Mouse (Mus musculus): ENCODE results near the gene Junb. TPM values are rescaled to one million over a fixed set of nuclear protein-coding genes. Genes with fewer than 3 reads are reported as not detected.
A peak's percentile ranks its signal among the peaks of the same experiment; 100 is the strongest.

Junb gene
- polyA plus RNA-seq (2015; fragmentation: Nextera tagmentation; extraction: Ambion mirVana) = 14.2 and 21.9 TPM in 2 replicates

- DNase-seq (peak; percentile 92), ATAC-seq (peak; percentile 40)
- Histone ChIP-seq H3K36me3 (replicated peaks; ENCODE audit: insufficient read depth, low read length) (peaks cover 16% of the 10 kb centered on the region), H3K9me3 (ENCODE audit: low read length) (no peaks in the 10 kb centered on the region), H3K4me3 (ENCODE audit: low read depth, low read length) (peak within 1 kb of the TSS; percentile 70), H3K4me2 (ENCODE audit: low read depth, low read length) (peak within 1 kb of the TSS; percentile 96), H3K27ac (ENCODE audit: low read depth) (peak within 1 kb of the TSS; percentile 98), H3K27me3 (ENCODE audit: insufficient read depth, low read length) (no peaks in the 10 kb centered on the region), H3K4me1 (ENCODE audit: insufficient read depth) (peaks cover 75% of the 10 kb centered on the region), H3K9ac (replicated peaks) (peak within 1 kb of the TSS; percentile 93)
- WGBS (ENCODE audit: insufficient replicate concordance) = under 1% methylated on average over 61 of the region's 63 CpGs
- TF ChIP-seq EP300 (IDR thresholded peaks at IDR 0.05; ENCODE audit: low read depth) (peak; percentile 86), CTCF (IDR thresholded peaks at IDR 0.05; ENCODE audit: low read depth) (no peak)
These were observed at the start of gene Junb for GRCm38 (mm10) chr8:84978248-84978940. TSS of gene Junb (minus strand) at chr8:84978718.

- Histone ChIP-seq H3K9me3 (ENCODE audit: low read length) (no peaks in the 10 kb centered on the region), H3K27me3 (ENCODE audit: insufficient read depth, low read length) (no peaks in the 10 kb centered on the region), H3K4me1 (ENCODE audit: insufficient read depth) (peaks cover 33% of the 10 kb centered on the region), H3K4me2 (ENCODE audit: low read depth, low read length) (peak overlapping the region; percentile 91), H3K27ac (ENCODE audit: low read depth) (peak overlapping the region; percentile 94; the same call in 1 of the 2 replicates), H3K36me3 (replicated peaks; ENCODE audit: insufficient read depth, low read length) (peaks cover 42% of the 10 kb centered on the region), H3K9ac (replicated peaks) (peak overlapping the region; percentile 98), H3K4me3 (ENCODE audit: low read depth, low read length) (peak overlapping the region; percentile 95)
- DNase-seq (no peak), ATAC-seq (no peak)
- 17% methylated on average over 2 of the region's 2 CpGs for WGBS (ENCODE audit: insufficient replicate concordance)
- TF ChIP-seq CTCF (IDR thresholded peaks at IDR 0.05; ENCODE audit: low read depth) = no peak
- no peak for TF ChIP-seq EP300 (IDR thresholded peaks at IDR 0.05; ENCODE audit: low read depth)
These were observed 49.4 kb upstream of the Junb start for GRCm38 (mm10) chr8:85027922-85028321.

- DNase-seq (peak; percentile 45), ATAC-seq (no peak)
- TF ChIP-seq EP300 (IDR thresholded peaks at IDR 0.05; ENCODE audit: low read depth) = no peak
- TF ChIP-seq CTCF (IDR thresholded peaks at IDR 0.05; ENCODE audit: low read depth) = no peak
- Histone ChIP-seq H3K9ac (replicated peaks) (peak overlapping the region; percentile 98), H3K4me1 (ENCODE audit: insufficient read depth) (peaks cover 33% of the 10 kb centered on the region), H3K9me3 (ENCODE audit: low read length) (no peaks in the 10 kb centered on the region), H3K27ac (ENCODE audit: low read depth) (peak overlapping the region; percentile 94), H3K4me3 (ENCODE audit: low read depth, low read length) (peak overlapping the region; percentile 95), H3K36me3 (replicated peaks; ENCODE audit: insufficient read depth, low read length) (peaks cover 38% of the 10 kb centered on the region), H3K27me3 (ENCODE audit: insufficient read depth, low read length) (no peaks in the 10 kb centered on the region), H3K4me2 (ENCODE audit: low read depth, low read length) (peak overlapping the region; percentile 91)
- WGBS (ENCODE audit: insufficient replicate concordance) = under 1% methylated on average over 13 of the region's 13 CpGs
These were observed 49.0 kb upstream of the Junb start for GRCm38 (mm10) chr8:85027516-85027855.

GRCm38 (mm10) chr8:85026670-85027515 lies 48.4 kb upstream of the Junb start, which contains the start of gene Trir:
TSS of gene Trir (plus strand) at chr8:85026823.
- WGBS (ENCODE audit: insufficient replicate concordance) = under 1% methylated on average over 56 of the region's 75 CpGs
- DNase-seq (peak; percentile 98), ATAC-seq (peak; percentile 81)
- H3K4me1 ChIP-seq (ENCODE audit: insufficient read depth) = peaks cover 33% of the 10 kb centered on the region
- H3K9me3 ChIP-seq (ENCODE audit: low read length) = no peaks in the 10 kb centered on the region
- H3K27ac ChIP-seq (ENCODE audit: low read depth) = peak within 1 kb of the TSS; percentile 94
- peak within 1 kb of the TSS; percentile 91 for H3K4me2 ChIP-seq (ENCODE audit: low read depth, low read length)
- TF ChIP-seq EP300 (IDR thresholded peaks at IDR 0.05; ENCODE audit: low read depth) = peak; percentile 57; the same call in 1 of the 2 replicates
- TF ChIP-seq CTCF (IDR thresholded peaks at IDR 0.05; ENCODE audit: low read depth) = 0 out of 2 replicates have a peak, but pooled peaks have one; percentile 20
- H3K9ac ChIP-seq (replicated peaks) = peak within 1 kb of the TSS; percentile 98
- H3K36me3 ChIP-seq (replicated peaks; ENCODE audit: insufficient read depth, low read length) = peaks cover 37% of the 10 kb centered on the region
- H3K27me3 ChIP-seq (ENCODE audit: insufficient read depth, low read length) = no peaks in the 10 kb centered on the region
- H3K4me3 ChIP-seq (ENCODE audit: low read depth, low read length) = peak within 1 kb of the TSS; percentile 95

GRCm38 (mm10) chr8:85025098-85025932 lies 46.8 kb upstream of the Junb start, which contains the start of gene Asna1:
TSS of gene Asna1 (minus strand) at chr8:85025281.
- peaks cover 31% of the 10 kb centered on the region for H3K36me3 ChIP-seq (replicated peaks; ENCODE audit: insufficient read depth, low read length)
- H3K4me1 ChIP-seq (ENCODE audit: insufficient read depth) = peaks cover 33% of the 10 kb centered on the region
- H3K27me3 ChIP-seq (ENCODE audit: insufficient read depth, low read length) = no peaks in the 10 kb centered on the region
- WGBS (ENCODE audit: insufficient replicate concordance) = 2% methylated on average over 30 of the region's 30 CpGs
- peak; percentile 87 for ATAC-seq
- peak within 1 kb of the TSS; percentile 94 for H3K27ac ChIP-seq (ENCODE audit: low read depth)
- H3K9me3 ChIP-seq (ENCODE audit: low read length) = no peaks in the 10 kb centered on the region
- H3K4me2 ChIP-seq (ENCODE audit: low read depth, low read length) = peak within 1 kb of the TSS; percentile 91
- TF ChIP-seq EP300 (IDR thresholded peaks at IDR 0.05; ENCODE audit: low read depth) (peak; percentile 80), CTCF (IDR thresholded peaks at IDR 0.05; ENCODE audit: low read depth) (no peak)
- DNase-seq = peak; percentile 88
- peak within 1 kb of the TSS; percentile 95 for H3K4me3 ChIP-seq (ENCODE audit: low read depth, low read length)
- peak within 1 kb of the TSS; percentile 76 for H3K9ac ChIP-seq (replicated peaks)

Data from liver, postnatal 0 days (tissue).